Mouse (Mus musculus) heart, adult 10 weeks (tissue): Measurements from ENCODE around the gene Dmc1. TPM values are rescaled to one million over a fixed set of nuclear protein-coding genes. Genes with fewer than 3 reads are reported as not detected.

Source experiments
- polyA plus RNA-seq: library from polyadenylated mRNA; stranded (reverse); fragments of 350-450 nt; fragmentation: Illumina TruSeq; extraction: RNeasy Lipid Tissue Mini Kit (QIAGEN cat#74804); gene quantifications from one replicate; pipeline ENCODE4 v1.2.3, GENCODE M21; 2014; ENCODE audit warnings: low read depth, low replicate concordance

Gene Dmc1
- polyA plus RNA-seq, result not detected

GRCm38 (mm10) chr15:79604990-79605665 is at the start of gene Dmc1:
Gene Dmc1, minus strand, starts transcription at chr15:79605109.

GRCm38 (mm10) chr15:79546410-79547288 is 58.3 kb downstream of the Dmc1 start, which contains the start of gene Ddx17:
Gene Ddx17, minus strand, starts transcription at chr15:79546741.

GRCm38 (mm10) chr15:79516171-79517096 is 88.5 kb downstream of the Dmc1 start, which contains the start of gene Kdelr3:
Gene Kdelr3, plus strand, starts transcription at chr15:79516411.

Other genes with a start within 250 kb of the Dmc1 start
- 44.9 TPM for gene Tmem184b, start 201.5 kb downstream of the Dmc1 start, polyA plus RNA-seq
- gene Csnk1e, start 149.5 kb downstream of the Dmc1 start, polyA plus RNA-seq, result 55.7 TPM
- 0.26 TPM for gene Kcnj4, start 99.9 kb downstream of the Dmc1 start, polyA plus RNA-seq
- 13.8 TPM for gene Kdelr3, start 88.7 kb downstream of the Dmc1 start, polyA plus RNA-seq
- gene Ddx17, start 58.4 kb downstream of the Dmc1 start, polyA plus RNA-seq, result 152 TPM
- gene Fam227a, start 53.8 kb upstream of the Dmc1 start, polyA plus RNA-seq, result 1.8 TPM
- 26.7 TPM for gene Cby1, start 54.1 kb upstream of the Dmc1 start, polyA plus RNA-seq
- gene Tomm22, start 65.8 kb upstream of the Dmc1 start, polyA plus RNA-seq, result 98.6 TPM
- gene Josd1, start 82.8 kb upstream of the Dmc1 start, polyA plus RNA-seq, result 24.7 TPM
- 24.9 TPM for gene Gtpbp1, start 85.7 kb upstream of the Dmc1 start, polyA plus RNA-seq
- gene Sun2, start 137.4 kb upstream of the Dmc1 start, polyA plus RNA-seq, result 81.0 TPM
- gene Dnal4, start 172.7 kb upstream of the Dmc1 start, polyA plus RNA-seq, result 29.7 TPM
- 1.7 TPM for gene Nptxr, start 199.7 kb upstream of the Dmc1 start, polyA plus RNA-seq
- not detected for gene Npcd, start 229.1 kb upstream of the Dmc1 start, polyA plus RNA-seq
- gene Cbx6, start 229.6 kb upstream of the Dmc1 start, polyA plus RNA-seq, result 16.9 TPM